In the genomic region with DNA sequence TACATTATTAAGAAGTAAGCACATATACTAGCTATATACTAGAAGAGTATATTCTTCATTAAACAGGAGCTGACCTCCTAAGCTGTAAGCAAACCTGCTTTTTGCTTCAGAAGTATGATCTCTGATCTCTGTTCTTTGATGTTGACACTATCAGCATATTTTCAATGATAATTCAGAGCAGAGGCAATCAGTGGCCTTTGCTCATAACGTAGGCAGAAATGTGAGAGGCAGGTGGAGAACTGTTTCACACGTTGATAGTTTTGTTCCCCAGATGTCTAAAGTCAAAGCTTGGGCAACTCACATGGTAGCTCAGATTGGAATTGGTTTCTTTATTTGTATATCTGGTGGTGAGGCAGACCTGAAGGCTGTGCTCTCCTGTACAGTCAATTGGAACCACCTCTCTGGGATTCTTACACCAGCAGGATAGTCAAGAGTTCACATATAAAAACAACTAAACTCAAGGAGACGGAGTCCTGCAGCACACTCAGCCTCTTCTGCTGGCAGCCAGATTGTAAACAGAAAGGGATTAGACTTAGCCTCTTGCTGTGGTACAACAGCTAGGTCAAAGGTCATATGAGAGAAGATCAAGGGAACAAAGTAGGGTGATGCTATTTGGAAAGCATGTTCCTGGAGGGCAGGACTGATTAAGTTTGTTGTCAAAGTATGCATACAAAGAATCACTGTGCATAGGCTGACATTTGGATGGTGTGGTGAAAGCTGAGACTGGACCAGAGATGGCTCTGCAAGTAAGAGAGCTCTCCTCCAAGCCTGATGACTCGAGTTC, we compare ENCODE assay signal across 22 mouse cellular contexts.
"Had no signal": no experiment of that assay in that cellular context is flagged by ENCODE, and none has a peak within 500 bp of the region (broad histone marks: within the 10 kb centered on the region; RNA-seq: fewer than 3 reads in every experiment).

No protein-coding gene starts in this region.

- H3K27me3 ChIP-seq: heart, embryonic 12.5 days; hindbrain, embryonic 13.5 days; hindbrain, embryonic 15.5 days; kidney, embryonic 15.5 days; limb, embryonic 12.5 days; liver, embryonic 12.5 days had no signal

- H3K4me3 ChIP-seq: heart, embryonic 10.5 days; heart, embryonic 12.5 days; hindbrain, embryonic 13.5 days; hindbrain, embryonic 15.5 days; kidney, embryonic 15.5 days; left cerebral cortex, adult 2 months; limb, embryonic 10.5 days; limb, embryonic 12.5 days; liver, embryonic 12.5 days had no signal

- H3K9ac ChIP-seq: forebrain, postnatal 0 days; heart, embryonic 12.5 days; hindbrain, embryonic 13.5 days; hindbrain, embryonic 15.5 days; kidney, embryonic 15.5 days; limb, embryonic 12.5 days; liver, embryonic 12.5 days; liver, embryonic 14.5 days had no signal

- H3K27ac ChIP-seq: heart, embryonic 10.5 days; hindbrain, embryonic 13.5 days; hindbrain, embryonic 15.5 days; hindbrain, postnatal 0 days; kidney, embryonic 15.5 days; kidney, postnatal 0 days; left cerebral cortex, adult 2 months; limb, embryonic 10.5 days; limb, embryonic 12.5 days; liver, embryonic 12.5 days; liver, embryonic 14.5 days had no signal

- H3K36me3 ChIP-seq: heart, embryonic 10.5 days; heart, embryonic 12.5 days; hindbrain, embryonic 13.5 days; hindbrain, embryonic 15.5 days; kidney, embryonic 15.5 days; limb, embryonic 10.5 days; limb, embryonic 12.5 days; liver, embryonic 12.5 days had no signal

- ATAC-seq: forebrain, postnatal 0 days; hindbrain, postnatal 0 days; intestine, embryonic 16.5 days; liver, embryonic 12.5 days had no signal

- DNase-seq: forebrain, postnatal 0 days; gastrocnemius, postnatal 14 days; gastrocnemius, postnatal 36 days; heart, adult 18-20 months; heart, postnatal 10 days; kidney, adult 11 months; kidney, adult 8-10 months; kidney, postnatal 25 days; layer of hippocampus, adult 9-11 months had no signal

- H3K4me2 ChIP-seq: heart, embryonic 12.5 days; hindbrain, embryonic 13.5 days; hindbrain, embryonic 15.5 days; kidney, embryonic 15.5 days; limb, embryonic 12.5 days; liver, embryonic 12.5 days had no signal

- H3K4me1 ChIP-seq: hindbrain, embryonic 13.5 days; hindbrain, embryonic 15.5 days; kidney, embryonic 15.5 days; limb, embryonic 10.5 days; limb, embryonic 12.5 days; liver, embryonic 12.5 days had no signal

- H3K9me3 ChIP-seq: heart, embryonic 10.5 days; heart, embryonic 12.5 days; hindbrain, embryonic 13.5 days; hindbrain, embryonic 15.5 days; kidney, embryonic 15.5 days; limb, embryonic 10.5 days; limb, embryonic 12.5 days; liver, embryonic 12.5 days had no signal
